Mouse (Mus musculus) liver, postnatal 0 days (tissue): Measurements from ENCODE around the gene Syt7. TPM values are rescaled to one million over a fixed set of nuclear protein-coding genes. Genes with fewer than 3 reads are reported as not detected.
A peak's percentile ranks its signal among the peaks of the same experiment; 100 is the strongest.

ENCODE experiments used
- ATAC-seq: fragments of 200-750 bp; cut with Nextera tagmentation; 2 replicates; pipeline ENCODE4 v1.8.0; 2017; ENCODE audit warnings: mild to moderate bottlenecking, moderate library complexity
- DNase-seq: peaks from one replicate; pipeline ENCODE4 v3.0.0-alpha.2; 2016
- H3K27ac ChIP-seq: fragments of 300-500 bp; sonication (generic); 2 replicates; pipeline ENCODE4 v1.5.1; 2014; ENCODE audit warnings: antibody characterized with exemption, moderate library complexity, mild to moderate bottlenecking, low read depth
- H3K27me3 ChIP-seq: fragments of 300-500 bp; sonication (generic); 2 replicates; pipeline ENCODE4 v1.6.1; 2014; ENCODE audit warnings: low read length, control low read depth, mixed read lengths; ENCODE audit not compliant: insufficient read depth
- H3K36me3 ChIP-seq: fragments of 300-500 bp; sonication (generic); replicated peaks from 2 replicates; pipeline ENCODE4 v1.6.1; 2014; ENCODE audit warnings: mild to moderate bottlenecking, control low read depth, low read length, moderate library complexity, mixed read lengths; ENCODE audit not compliant: insufficient read depth
- H3K4me1 ChIP-seq: fragments of 300-500 bp; sonication (generic); 2 replicates; pipeline ENCODE4 v1.6.1; 2014; ENCODE audit warnings: antibody characterized with exemption, mild to moderate bottlenecking, control low read depth; ENCODE audit not compliant: insufficient read depth
- H3K4me2 ChIP-seq: fragments of 300-500 bp; sonication (generic); 2 replicates; pipeline ENCODE4 v1.6.1; 2014; ENCODE audit warnings: low read depth, mild to moderate bottlenecking, low read length, moderate library complexity, mixed read lengths
- H3K4me3 ChIP-seq: fragments of 300-500 bp; sonication (generic); 2 replicates; pipeline ENCODE4 v1.5.1; 2014; ENCODE audit warnings: low read depth, low read length
- H3K9ac ChIP-seq: fragments of 300-500 bp; sonication (generic); replicated peaks from 2 replicates; pipeline ENCODE4 v1.6.1; 2014; ENCODE audit warnings: mild to moderate bottlenecking, moderate library complexity
- H3K9me3 ChIP-seq: fragments of 300-500 bp; sonication (generic); 2 replicates; pipeline ENCODE4 v1.6.1; 2016; ENCODE audit warnings: mild to moderate bottlenecking, control low read depth, low read length, mixed read lengths
- CTCF ChIP-seq: sonication (generic); IDR thresholded peaks from 2 replicates; pipeline ENCODE4 v1.5.1; 2016; ENCODE audit warnings: antibody characterized with exemption, low read depth
- EP300 ChIP-seq: IDR thresholded peaks from 2 replicates; pipeline ENCODE4 v1.6.1; 2016; ENCODE audit warnings: antibody characterized with exemption, low read depth, mild to moderate bottlenecking
- WGBS: fragments of 180-500 bp; shearing (Covaris S2); extraction: QIAGEN DNeasy Blood & Tissue Kit; methylation state at CpG from one replicate; pipeline ENCODE4 v1.1.7; 2014; ENCODE audit not compliant: insufficient replicate concordance; 5-methylcytosine and 5-hydroxymethylcytosine counted together
- polyA plus RNA-seq: library from polyadenylated mRNA; unstranded; fragments of >200 nt; fragmentation: Nextera tagmentation; extraction: Ambion mirVana; gene quantifications from 2 replicates; pipeline ENCODE4 v1.2.1, GENCODE M21; 2015

Gene Syt7
- polyA plus RNA-seq, 1 experiment from 2014 or later, result 0.04 TPM

DNA sequence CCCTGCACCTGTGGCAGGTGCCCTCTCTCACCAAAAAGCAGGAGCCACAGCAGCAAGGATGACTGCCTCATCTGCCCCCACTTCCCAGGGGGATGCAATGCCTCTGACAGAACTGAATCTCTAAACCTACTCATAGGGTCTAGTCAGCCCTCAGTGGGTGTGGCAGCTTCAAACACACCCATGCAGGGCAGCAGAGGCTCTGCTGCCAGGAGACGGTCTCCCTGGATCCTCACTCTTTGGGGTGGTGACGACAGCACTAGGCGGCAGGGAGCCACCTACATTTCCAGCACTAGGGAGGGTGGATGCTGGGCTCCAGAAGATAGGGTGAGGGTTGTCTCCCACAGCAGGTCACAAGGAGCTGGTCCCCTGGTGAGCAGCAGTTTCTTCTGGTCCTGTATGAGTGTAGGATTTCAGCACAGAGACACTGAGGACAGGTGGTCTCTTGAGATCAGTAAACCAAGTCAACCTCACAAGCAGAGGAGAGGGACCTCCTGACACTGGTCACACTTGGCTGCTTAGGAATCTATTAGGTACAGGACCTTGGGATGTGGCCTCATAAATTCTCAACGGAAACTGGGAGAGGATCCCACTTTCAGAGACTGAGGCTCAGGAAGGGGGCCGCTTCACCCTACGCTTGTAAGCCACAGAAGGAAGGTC, 26.3 kb upstream of the Syt7 start:
- 71% methylated on average over 6 of the region's 6 CpGs for WGBS
- no peak for ATAC-seq

GRCm38 (mm10) chr19:10363869-10364268, 25.0 kb upstream of the Syt7 start:
- DNase-seq (no peak), ATAC-seq (no peak)
- peaks cover 7% of the 10 kb centered on the region for H3K4me1 ChIP-seq
- no peak overlapping the region for H3K27ac ChIP-seq
- H3K9ac ChIP-seq, result no peak overlapping the region
- no peaks in the 10 kb centered on the region for H3K27me3 ChIP-seq
- TF ChIP-seq EP300 (no peak), CTCF (no peak)
- H3K9me3 ChIP-seq, result no peaks in the 10 kb centered on the region
- 42% methylated on average over 7 of the region's 7 CpGs for WGBS
- no peak overlapping the region for H3K4me3 ChIP-seq
- no peak overlapping the region for H3K4me2 ChIP-seq
- H3K36me3 ChIP-seq, result no peaks in the 10 kb centered on the region

More for the DNA sequence above, 26.3 kb upstream of the Syt7 start:
- no peaks in the 10 kb centered on the region for H3K36me3 ChIP-seq
- H3K9me3 ChIP-seq, result no peaks in the 10 kb centered on the region
- TF ChIP-seq CTCF, result no peak
- no peak for TF ChIP-seq EP300
- no peak overlapping the region for H3K4me2 ChIP-seq
- H3K4me3 ChIP-seq, result no peak overlapping the region
- H3K27ac ChIP-seq, result no peak overlapping the region
- peaks cover 8% of the 10 kb centered on the region for H3K4me1 ChIP-seq
- H3K9ac ChIP-seq, result no peak overlapping the region
- no peaks in the 10 kb centered on the region for H3K27me3 ChIP-seq
- DNase-seq, result no peak

- Histone ChIP-seq H3K27me3 (no peaks in the 10 kb centered on the region), H3K27ac (no peak overlapping the region), H3K4me2 (no peak overlapping the region), H3K9me3 (no peaks in the 10 kb centered on the region), H3K4me1 (peaks cover 4% of the 10 kb centered on the region; the same call in 1 of the 2 replicates), H3K4me3 (no peak overlapping the region), H3K36me3 (no peaks in the 10 kb centered on the region), H3K9ac (no peak overlapping the region)
- TF ChIP-seq CTCF, result no peak
- no peak for TF ChIP-seq EP300
- DNase-seq (peak; percentile 37), ATAC-seq (peak; percentile 97)
- WGBS, result 38% methylated on average over 3 of the region's 3 CpGs
Measured at GRCm38 (mm10) chr19:10366116-10366845, 22.6 kb upstream of the Syt7 start.

GRCm38 (mm10) chr19:10367802-10368201, 21.1 kb upstream of the Syt7 start:
- DNase-seq (no peak), ATAC-seq (no peak)
- 72% methylated on average over 7 of the region's 7 CpGs for WGBS
- no peak overlapping the region for H3K9ac ChIP-seq
- H3K36me3 ChIP-seq, result no peaks in the 10 kb centered on the region
- H3K27me3 ChIP-seq, result no peaks in the 10 kb centered on the region
- no peak for TF ChIP-seq CTCF
- TF ChIP-seq EP300, result no peak
- H3K9me3 ChIP-seq, result no peaks in the 10 kb centered on the region
- H3K4me2 ChIP-seq, result no peak overlapping the region
- H3K4me3 ChIP-seq, result no peak overlapping the region
- no peak overlapping the region for H3K27ac ChIP-seq
- H3K4me1 ChIP-seq, result peaks cover 4% of the 10 kb centered on the region; the same call in 1 of the 2 replicates

DNA sequence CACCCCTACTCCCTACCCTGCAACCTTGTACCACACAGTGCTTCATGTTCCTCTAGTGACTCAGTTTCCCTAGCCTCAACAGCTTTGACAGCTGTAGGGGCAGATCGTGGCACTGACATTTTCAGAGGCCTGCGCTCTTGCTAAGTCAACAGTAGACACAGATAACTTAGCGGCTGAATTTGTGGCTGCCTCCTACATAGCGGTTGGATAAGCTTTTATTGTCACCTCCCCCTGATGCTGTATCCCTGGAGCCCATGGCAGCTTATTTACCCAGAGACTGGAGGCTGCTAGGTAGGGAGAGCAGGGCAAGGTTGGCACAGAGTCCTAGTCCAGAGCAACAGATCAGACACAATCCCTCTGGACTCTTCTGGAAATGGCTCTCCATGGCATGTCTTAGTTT, 19.0 kb upstream of the Syt7 start:
- Histone ChIP-seq H3K4me1 (peaks cover 4% of the 10 kb centered on the region; the same call in 1 of the 2 replicates), H3K27me3 (no peaks in the 10 kb centered on the region), H3K4me3 (no peak overlapping the region), H3K9ac (no peak overlapping the region), H3K27ac (no peak overlapping the region), H3K4me2 (no peak overlapping the region), H3K36me3 (no peaks in the 10 kb centered on the region), H3K9me3 (no peaks in the 10 kb centered on the region)
- TF ChIP-seq EP300 (no peak), CTCF (no peak)
- DNase-seq, result no peak
- no peak for ATAC-seq
- 52% methylated on average over 4 of the region's 4 CpGs for WGBS

- no peaks in the 10 kb centered on the region for H3K4me1 ChIP-seq
Measured at GRCm38 (mm10) chr19:10373191-10373590, 15.7 kb upstream of the Syt7 start.

More at GRCm38 (mm10) chr19:10373191-10373590, 15.7 kb upstream of the Syt7 start:
- H3K9ac ChIP-seq, result no peak overlapping the region
- no peak for TF ChIP-seq CTCF
- no peak for TF ChIP-seq EP300
- no peaks in the 10 kb centered on the region for H3K9me3 ChIP-seq
- H3K27ac ChIP-seq, result no peak overlapping the region
- 63% methylated on average over 1 of the region's 1 CpGs for WGBS
- no peaks in the 10 kb centered on the region for H3K36me3 ChIP-seq
- no peak overlapping the region for H3K4me2 ChIP-seq
- H3K27me3 ChIP-seq, result no peaks in the 10 kb centered on the region; the same call in 1 of the 2 replicates
- ATAC-seq (no peak), DNase-seq (no peak)
- no peak overlapping the region for H3K4me3 ChIP-seq
